Mouse (Mus musculus) heart, adult 2 months (tissue): ENCODE measurements around the gene Kcnj2.

ENCODE experiments used
- CTCF ChIP-seq: fragments of 200-600 bp; IDR thresholded peaks from 2 replicates; pipeline ENCODE4 v1.8.1; 2022; ENCODE audit warnings: antibody characterized with exemption, mild to moderate bottlenecking, moderate library complexity
- EP300 ChIP-seq: fragments of 200-500 bp; IDR thresholded peaks from 2 replicates; pipeline ENCODE4 v1.6.1; 2011; ENCODE audit warnings: low read depth, low read length, control low read depth; ENCODE audit not compliant: insufficient read depth

- no peak for TF ChIP-seq EP300
- TF ChIP-seq CTCF: no peak
Measured at GRCm38 (mm10) chr11:111121514-111121913, 55.5 kb downstream of the Kcnj2 start.
